Mouse (Mus musculus) intestine, postnatal 0 days (tissue): ENCODE measurements around the gene Map1a. TPM values are rescaled to one million over a fixed set of nuclear protein-coding genes. Genes with fewer than 3 reads are reported as not detected.
A peak's percentile ranks its signal among the peaks of the same experiment; 100 is the strongest.

Experiments used
- ATAC-seq: fragments of 200-750 bp; cut with Nextera tagmentation; 2 replicates; pipeline ENCODE4 v1.8.0; 2017; ENCODE audit warnings: mild to moderate bottlenecking, moderate TSS enrichment, moderate library complexity
- H3K27ac ChIP-seq: fragments of 300-500 bp; sonication (generic); 2 replicates; pipeline ENCODE4 v1.5.1; 2014; ENCODE audit warnings: mild to moderate bottlenecking, low read depth, low read length, moderate library complexity
- H3K27me3 ChIP-seq: fragments of 300-500 bp; sonication (generic); replicated peaks from 2 replicates; pipeline ENCODE4 v1.6.1; 2014; ENCODE audit warnings: low read length, mixed read lengths; ENCODE audit not compliant: control insufficient read depth, insufficient read depth
- H3K36me3 ChIP-seq: fragments of 300-500 bp; sonication (generic); 2 replicates; pipeline ENCODE4 v1.6.1; 2014; ENCODE audit warnings: mild to moderate bottlenecking, moderate library complexity; ENCODE audit not compliant: control insufficient read depth, insufficient read depth
- H3K4me1 ChIP-seq: fragments of 300-500 bp; sonication (generic); replicated peaks from 2 replicates; pipeline ENCODE4 v1.6.1; 2014; ENCODE audit warnings: antibody characterized with exemption, low read length, mixed read lengths; ENCODE audit not compliant: control insufficient read depth, insufficient read depth
- H3K4me2 ChIP-seq: fragments of 300-500 bp; sonication (generic); replicated peaks from 2 replicates; pipeline ENCODE4 v1.6.1; 2014; ENCODE audit warnings: low read depth, mild to moderate bottlenecking, moderate library complexity
- H3K4me3 ChIP-seq: fragments of 300-500 bp; sonication (generic); 2 replicates; pipeline ENCODE4 v1.5.1; 2014; ENCODE audit warnings: low read depth, low read length
- H3K9ac ChIP-seq: fragments of 300-500 bp; sonication (generic); 2 replicates; pipeline ENCODE4 v1.6.1; 2014; ENCODE audit warnings: mild to moderate bottlenecking, low read depth, low read length
- H3K9me3 ChIP-seq: fragments of 300-500 bp; sonication (generic); 2 replicates; pipeline ENCODE4 v1.6.1; 2016; ENCODE audit warnings: mixed run types; ENCODE audit not compliant: control insufficient read depth
- CTCF ChIP-seq: sonication (generic); IDR thresholded peaks from 2 replicates; pipeline ENCODE4 v1.5.1; 2016; ENCODE audit warnings: low read depth, mild to moderate bottlenecking, control low read depth, antibody characterized with exemption, moderate library complexity
- WGBS: fragments of 180-500 bp; shearing (Covaris S2); extraction: QIAGEN DNeasy Blood & Tissue Kit; methylation state at CpG from one replicate; pipeline ENCODE4 v1.1.7; 2014; 5-methylcytosine and 5-hydroxymethylcytosine counted together
- polyA plus RNA-seq: library from polyadenylated mRNA; unstranded; fragments of >200 nt; fragmentation: Nextera tagmentation; extraction: Ambion mirVana; gene quantifications from 2 replicates; pipeline ENCODE4 v1.2.1, GENCODE M21; 2015

The Map1a gene
- polyA plus RNA-seq, 1 experiment from 2014 or later, result 1.3 TPM

GRCm38 (mm10) chr2:121323693-121324470 lies 34.5 kb downstream of the Map1a start:
- no peak overlapping the region for H3K9ac ChIP-seq
- H3K36me3 ChIP-seq, result peaks cover 51% of the 10 kb centered on the region
- no peaks in the 10 kb centered on the region for H3K27me3 ChIP-seq
- no peak overlapping the region for H3K27ac ChIP-seq
- no peaks in the 10 kb centered on the region for H3K4me1 ChIP-seq
- TF ChIP-seq CTCF, result no peak
- H3K9me3 ChIP-seq, result no peaks in the 10 kb centered on the region
- H3K4me3 ChIP-seq, result no peak overlapping the region
- no peak overlapping the region for H3K4me2 ChIP-seq
- no peak for ATAC-seq
- WGBS, result 82% methylated on average over 10 of the region's 10 CpGs

GRCm38 (mm10) chr2:121329492-121329891 lies 40.1 kb downstream of the Map1a start:
- 90% methylated on average over 2 of the region's 2 CpGs for WGBS
- no peak for ATAC-seq
- peaks cover 48% of the 10 kb centered on the region for H3K36me3 ChIP-seq
- H3K9ac ChIP-seq, result no peak overlapping the region
- H3K27ac ChIP-seq, result no peak overlapping the region
- no peaks in the 10 kb centered on the region for H3K27me3 ChIP-seq
- no peak overlapping the region for H3K4me2 ChIP-seq
- no peaks in the 10 kb centered on the region for H3K9me3 ChIP-seq
- H3K4me1 ChIP-seq, result no peaks in the 10 kb centered on the region
- H3K4me3 ChIP-seq, result no peak overlapping the region
- no peak for TF ChIP-seq CTCF

GRCm38 (mm10) chr2:121339057-121339456 lies 49.7 kb downstream of the Map1a start:
- TF ChIP-seq CTCF, result peak; percentile 55
- H3K36me3 ChIP-seq, result peaks cover 48% of the 10 kb centered on the region
- ATAC-seq, result no peak
- no peaks in the 10 kb centered on the region for H3K4me1 ChIP-seq
- no peaks in the 10 kb centered on the region for H3K9me3 ChIP-seq
- no peak overlapping the region for H3K27ac ChIP-seq
- H3K27me3 ChIP-seq, result no peaks in the 10 kb centered on the region
- H3K4me2 ChIP-seq, result no peak overlapping the region
- no peak overlapping the region for H3K9ac ChIP-seq
- no peak overlapping the region for H3K4me3 ChIP-seq

- Histone ChIP-seq H3K9me3 (no peaks in the 10 kb centered on the region), H3K4me3 (no peak overlapping the region), H3K9ac (no peak overlapping the region), H3K27ac (no peak overlapping the region), H3K36me3 (peaks cover 16% of the 10 kb centered on the region; the same call in 1 of the 2 replicates), H3K27me3 (no peaks in the 10 kb centered on the region), H3K4me2 (peak overlapping the region; percentile 94; the same call in 1 of the 2 replicates), H3K4me1 (peaks cover 5% of the 10 kb centered on the region; the same call in 1 of the 2 replicates)
- no peak for TF ChIP-seq CTCF
- ATAC-seq, result no peak
- WGBS, result 45% methylated on average over 8 of the region's 8 CpGs
These were observed 63.8 kb downstream of the Map1a start for GRCm38 (mm10) chr2:121353156-121353555.

- Histone ChIP-seq H3K4me3 (peak overlapping the region; percentile 77), H3K27ac (peak overlapping the region; percentile 42; the same call in 1 of the 2 replicates), H3K4me2 (peak overlapping the region; percentile 94), H3K36me3 (peaks cover 12% of the 10 kb centered on the region; the same call in 1 of the 2 replicates), H3K9ac (peak overlapping the region; percentile 48), H3K27me3 (no peaks in the 10 kb centered on the region), H3K4me1 (peaks cover 5% of the 10 kb centered on the region; the same call in 1 of the 2 replicates), H3K9me3 (no peaks in the 10 kb centered on the region)
- TF ChIP-seq CTCF, result no peak
- no peak for ATAC-seq
- WGBS, result 2% methylated on average over 6 of the region's 6 CpGs
These were observed 65.0 kb downstream of the Map1a start for GRCm38 (mm10) chr2:121354378-121354777.

- Histone ChIP-seq H3K4me2 (peak within 1 kb of the TSS; percentile 94), H3K36me3 (peaks cover 6% of the 10 kb centered on the region; the same call in 1 of the 2 replicates), H3K9ac (peak within 1 kb of the TSS; percentile 48), H3K4me1 (peaks cover 5% of the 10 kb centered on the region; the same call in 1 of the 2 replicates), H3K4me3 (peak within 1 kb of the TSS; percentile 77), H3K27me3 (no peaks in the 10 kb centered on the region), H3K9me3 (no peaks in the 10 kb centered on the region), H3K27ac (peak within 1 kb of the TSS; percentile 42; the same call in 1 of the 2 replicates)
- peak; percentile 97 for TF ChIP-seq CTCF
- WGBS, result 1% methylated on average over 57 of the region's 58 CpGs
- peak; percentile 81 for ATAC-seq
These were observed 65.6 kb downstream of the Map1a start, which contains the start of gene Ppip5k1 for GRCm38 (mm10) chr2:121354820-121355592. Ppip5k1 (minus strand) TSS chr2:121355396.
